Mouse (Mus musculus) retina, postnatal 7 days (tissue): ENCODE measurements around the gene Lemd2.

Source experiments
- DNase-seq: peaks from one replicate; pipeline ENCODE4 v3.0.0-alpha.2; 2012; ENCODE audit warnings: low read depth, low spot score

Gene Lemd2

GRCm38 (mm10) chr17:27159169-27159568, 45.1 kb downstream of the Lemd2 start:
- no peak for DNase-seq

DNA sequence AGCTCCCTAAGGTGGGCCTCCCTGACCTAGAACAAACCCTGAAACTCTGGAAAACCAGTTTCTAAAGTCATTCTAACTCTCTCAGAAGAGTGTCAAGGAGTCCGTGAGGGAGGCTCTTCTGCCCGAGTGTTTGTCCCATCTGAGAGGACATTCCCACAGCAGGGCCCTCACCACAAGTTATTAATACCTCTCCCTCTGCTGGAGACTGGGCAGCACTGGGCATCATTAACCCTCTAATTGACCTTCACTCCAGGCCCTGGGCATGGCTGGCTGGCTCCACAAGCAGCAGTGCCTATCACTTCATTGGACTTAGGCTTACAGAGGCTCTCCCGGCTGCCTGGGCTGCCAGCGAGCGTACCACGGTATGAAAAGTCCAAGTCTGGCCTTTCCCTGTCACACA, 45.8 kb downstream of the Lemd2 start:
- no peak for DNase-seq

DNA sequence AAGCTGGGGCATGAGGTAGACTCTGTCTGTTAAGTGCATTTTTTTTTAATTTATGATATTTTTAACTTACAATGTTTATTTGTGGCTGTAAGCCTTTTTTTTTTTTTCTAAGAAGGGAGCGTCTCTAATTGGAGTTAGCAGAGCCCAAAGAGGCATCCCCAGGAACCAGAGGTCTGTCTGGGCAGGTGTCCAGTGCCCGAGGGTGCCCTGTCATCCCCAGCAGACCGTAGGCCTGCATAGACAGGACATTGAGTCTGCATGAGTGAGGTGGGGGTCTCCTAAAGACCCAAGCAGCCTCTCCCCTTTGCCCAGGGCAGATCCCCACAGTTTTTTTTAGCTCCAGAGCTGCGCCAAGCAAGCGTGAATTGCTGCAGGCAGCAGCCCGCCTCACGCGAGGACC, 48.5 kb downstream of the Lemd2 start:
- DNase-seq = no peak

- DNase-seq = no peak
These were observed 49.4 kb downstream of the Lemd2 start for GRCm38 (mm10) chr17:27154881-27155280.

GRCm38 (mm10) chr17:27154256-27154655, 50.0 kb downstream of the Lemd2 start:
- no peak for DNase-seq

GRCm38 (mm10) chr17:27153773-27154193, 50.5 kb downstream of the Lemd2 start:
- DNase-seq = no peak

- DNase-seq = no peak
These were observed 51.1 kb downstream of the Lemd2 start for GRCm38 (mm10) chr17:27152976-27153723.

- no peak for DNase-seq
These were observed 52.9 kb downstream of the Lemd2 start for GRCm38 (mm10) chr17:27151411-27151810.

- no peak for DNase-seq
These were observed 53.4 kb downstream of the Lemd2 start for GRCm38 (mm10) chr17:27150871-27151270.

DNA sequence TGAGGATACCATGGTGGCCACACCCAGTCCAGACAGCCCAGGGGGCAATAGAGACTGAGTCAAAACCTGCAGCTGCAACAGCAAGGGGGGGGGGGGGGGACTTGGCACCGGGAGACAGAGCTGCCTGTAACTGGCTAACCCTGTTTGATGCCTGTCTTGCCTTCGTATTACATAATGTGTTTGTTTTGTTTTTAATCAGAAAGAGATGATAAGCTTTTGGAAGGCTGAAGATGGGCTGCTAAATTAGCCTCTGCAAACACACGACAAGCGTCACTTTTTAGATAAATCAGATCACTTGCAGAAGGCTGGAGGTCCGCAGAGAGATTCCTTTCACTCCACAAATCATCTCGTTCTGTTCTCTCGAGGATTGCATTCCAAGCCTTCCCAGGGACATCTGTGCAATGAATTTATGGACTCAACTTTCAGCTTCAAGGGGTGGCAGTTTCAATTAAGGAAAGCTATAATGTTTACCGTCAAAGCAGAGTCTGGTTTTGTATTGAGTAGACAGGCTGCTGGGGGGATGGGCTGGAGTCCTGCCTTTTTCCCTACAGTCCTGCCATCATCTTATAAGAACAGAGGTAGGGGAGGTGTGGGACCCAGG, 57.8 kb downstream of the Lemd2 start:
- DNase-seq = no peak

- no peak for DNase-seq
These were observed 60.1 kb downstream of the Lemd2 start for GRCm38 (mm10) chr17:27144152-27144551.

DNA sequence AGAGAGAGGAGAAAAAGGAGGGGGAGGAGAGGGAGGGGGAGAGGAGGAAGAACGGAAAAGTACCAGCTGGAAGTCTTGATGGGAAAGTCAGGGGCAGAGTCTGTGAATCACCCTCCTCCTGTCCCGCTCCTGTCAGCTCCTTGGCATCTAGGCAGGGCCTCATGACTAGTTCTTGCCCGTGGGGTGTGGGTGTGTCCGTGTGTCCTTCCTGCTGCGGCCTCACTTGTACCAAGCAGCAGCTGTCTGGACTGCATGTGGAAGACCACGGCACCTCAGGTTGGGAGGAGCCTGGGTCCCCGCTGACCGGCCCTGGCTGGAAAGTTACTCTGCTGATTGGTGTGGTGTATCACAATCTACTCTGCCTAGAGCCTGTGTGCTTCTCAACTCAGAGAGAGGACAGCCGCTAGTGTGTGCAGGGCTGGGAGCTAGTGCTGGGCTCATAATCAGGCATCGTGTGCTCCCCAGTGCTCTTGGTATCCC, 62.3 kb downstream of the Lemd2 start:
- no peak for DNase-seq

DNA sequence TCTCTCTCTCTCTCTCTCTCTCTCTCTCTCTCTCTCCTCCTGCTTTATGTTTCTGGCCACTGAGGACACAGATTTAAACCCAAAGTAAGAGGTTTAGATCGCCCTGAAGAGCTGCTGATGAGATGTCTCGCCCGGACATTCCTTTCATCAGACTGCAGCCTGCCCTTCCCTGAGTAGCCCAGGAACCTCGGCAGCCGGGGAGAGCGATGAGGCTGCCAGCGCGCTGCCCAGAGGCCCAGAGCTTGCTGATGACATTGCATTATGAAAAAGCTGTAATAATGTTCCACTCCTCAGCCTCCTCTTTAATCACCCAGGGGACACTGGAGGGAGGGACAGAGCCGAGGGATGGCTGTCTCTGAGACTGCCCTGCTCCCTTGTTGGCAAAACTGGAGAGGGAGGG, 64.0 kb downstream of the Lemd2 start:
- DNase-seq = no peak
